Mouse (Mus musculus): Measurements from ENCODE around the gene Gm11437. TPM values are rescaled to one million over a fixed set of nuclear protein-coding genes. Genes with fewer than 3 reads are reported as not detected.

Gm11437 gene
- polyA plus RNA-seq (2012; ENCODE audit: insufficient read depth, insufficient read length, low replicate concordance, missing spikeins) = not detected in 2 replicates

DNA sequence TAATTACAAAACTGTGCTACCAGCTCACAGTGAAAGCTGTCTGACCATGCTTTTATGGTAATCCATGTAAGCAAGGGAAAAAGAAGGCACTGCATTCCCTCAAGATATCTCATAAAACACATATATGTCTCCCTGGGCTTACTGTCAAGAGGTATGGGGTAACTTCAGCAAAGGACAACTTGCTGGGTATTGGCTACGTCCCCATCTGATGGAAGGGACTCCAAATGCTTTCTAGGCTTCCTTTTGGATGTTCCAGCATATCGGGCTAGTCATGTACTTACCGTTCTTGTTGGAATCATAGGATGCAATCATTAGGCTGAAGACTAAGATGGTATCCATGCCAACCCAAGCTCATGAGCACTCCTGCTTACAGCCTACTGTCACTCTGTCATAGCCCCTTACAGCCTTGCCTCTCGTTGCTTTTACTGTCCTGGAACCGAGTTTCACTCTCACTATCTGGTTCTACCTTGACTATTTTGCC is at the start of gene Gm11437:
Gene Gm11437 (minus strand): TSS at position 431 of the 481 bp plus-strand sequence.
- Histone ChIP-seq H3K4me1 (ENCODE audit: control insufficient read depth, insufficient read depth, low read length) (peaks cover 3% of the 10 kb centered on the region; the same call in 1 of the 2 replicates), H3K27ac (ENCODE audit: insufficient read depth, low read depth, low read length) (no peak within 1 kb of the TSS), H3K4me3 (ENCODE audit: insufficient read depth, low read depth, low read length) (no peak within 1 kb of the TSS)
- TF ChIP-seq POLR2A (IDR thresholded peaks at IDR 0.05; ENCODE audit: insufficient read depth, low read depth, low read length) = no peak
- no peak for TF ChIP-seq CTCF (IDR thresholded peaks at IDR 0.05; ENCODE audit: insufficient read depth, low read depth, low read length)
- WGBS = 88% methylated on average over 5 of the region's 5 CpGs

DNA sequence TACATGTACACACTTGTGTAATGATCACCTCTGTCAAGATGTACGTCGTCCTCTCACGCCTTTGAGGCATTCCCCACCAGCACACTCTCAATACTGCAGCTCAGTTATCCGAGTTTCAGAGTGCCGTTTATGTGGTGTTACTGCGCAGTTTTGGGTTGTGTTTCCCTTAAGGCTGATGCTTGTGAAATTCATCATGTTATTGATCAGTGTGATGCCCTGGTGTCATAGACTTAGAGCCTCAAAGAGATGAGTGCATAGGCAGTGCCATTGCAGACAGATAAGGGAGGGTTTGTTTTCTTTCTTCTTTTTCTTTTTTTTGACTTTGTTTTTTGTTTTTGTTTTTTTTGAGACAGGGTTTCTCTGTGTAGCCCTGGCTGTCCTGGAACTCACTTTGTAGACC is 43.6 kb upstream of the Gm11437 start:
- no peak for TF ChIP-seq POLR2A (IDR thresholded peaks at IDR 0.05; ENCODE audit: insufficient read depth, low read depth, low read length)
- no peak for TF ChIP-seq CTCF (IDR thresholded peaks at IDR 0.05; ENCODE audit: insufficient read depth, low read depth, low read length)
- 96% methylated on average over 6 of the region's 6 CpGs for WGBS
- no peak overlapping the region for H3K4me3 ChIP-seq (ENCODE audit: insufficient read depth, low read depth, low read length)
- no peaks in the 10 kb centered on the region for H3K4me1 ChIP-seq (ENCODE audit: control insufficient read depth, insufficient read depth, low read length)
- H3K27ac ChIP-seq (ENCODE audit: insufficient read depth, low read depth, low read length) = no peak overlapping the region

- Histone ChIP-seq H3K4me1 (ENCODE audit: control insufficient read depth, insufficient read depth, low read length) (peaks cover under 1% of the 10 kb centered on the region; the same call in 1 of the 2 replicates), H3K4me3 (ENCODE audit: insufficient read depth, low read depth, low read length) (no peak overlapping the region), H3K27ac (ENCODE audit: insufficient read depth, low read depth, low read length) (no peak overlapping the region)
- TF ChIP-seq CTCF (IDR thresholded peaks at IDR 0.05; ENCODE audit: insufficient read depth, low read depth, low read length) = no peak
- TF ChIP-seq POLR2A (IDR thresholded peaks at IDR 0.05; ENCODE audit: insufficient read depth, low read depth, low read length) = no peak
- 64% methylated on average over 4 of the region's 4 CpGs for WGBS
These were observed 38.5 kb upstream of the Gm11437 start for GRCm38 (mm10) chr11:84205776-84206175.

GRCm38 (mm10) chr11:84197607-84198402 is 30.5 kb upstream of the Gm11437 start:
- Histone ChIP-seq H3K27ac (ENCODE audit: insufficient read depth, low read depth, low read length) (no peak overlapping the region), H3K4me1 (ENCODE audit: control insufficient read depth, insufficient read depth, low read length) (peaks cover 4% of the 10 kb centered on the region; the same call in 1 of the 2 replicates), H3K4me3 (ENCODE audit: insufficient read depth, low read depth, low read length) (no peak overlapping the region)
- TF ChIP-seq POLR2A (IDR thresholded peaks at IDR 0.05; ENCODE audit: insufficient read depth, low read depth, low read length) (no peak), CTCF (IDR thresholded peaks at IDR 0.05; ENCODE audit: insufficient read depth, low read depth, low read length) (no peak)
- 76% methylated on average over 3 of the region's 3 CpGs for WGBS

GRCm38 (mm10) chr11:84194751-84195150 is 27.5 kb upstream of the Gm11437 start:
- H3K4me3 ChIP-seq (ENCODE audit: insufficient read depth, low read depth, low read length) = no peak overlapping the region
- 74% methylated on average over 3 of the region's 3 CpGs for WGBS
- H3K27ac ChIP-seq (ENCODE audit: insufficient read depth, low read depth, low read length) = no peak overlapping the region
- H3K4me1 ChIP-seq (ENCODE audit: control insufficient read depth, insufficient read depth, low read length) = no peaks in the 10 kb centered on the region
- TF ChIP-seq CTCF (IDR thresholded peaks at IDR 0.05; ENCODE audit: insufficient read depth, low read depth, low read length) (no peak), POLR2A (IDR thresholded peaks at IDR 0.05; ENCODE audit: insufficient read depth, low read depth, low read length) (no peak)

DNA sequence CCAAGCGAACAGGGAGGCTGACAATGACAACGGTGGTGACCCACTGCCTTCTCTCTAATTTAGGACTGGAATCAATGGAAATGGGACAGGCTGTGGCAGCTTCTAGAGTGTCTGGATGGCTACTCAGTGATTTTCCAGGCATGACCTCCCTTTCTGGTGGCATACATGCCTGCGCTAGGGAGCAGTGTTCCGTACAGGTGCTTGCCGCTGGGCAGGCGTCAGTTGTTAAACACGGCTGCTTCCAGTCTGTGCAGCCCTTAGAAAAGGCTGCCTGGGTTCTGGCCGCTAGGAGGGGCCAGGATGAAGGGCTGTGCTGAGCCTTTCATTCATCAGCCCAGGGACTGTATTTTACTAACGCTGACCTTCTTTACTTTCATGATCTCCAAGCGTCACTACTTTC is 26.0 kb upstream of the Gm11437 start:
- WGBS = 62% methylated on average over 10 of the region's 10 CpGs
- Histone ChIP-seq H3K4me3 (ENCODE audit: insufficient read depth, low read depth, low read length) (no peak overlapping the region), H3K27ac (ENCODE audit: insufficient read depth, low read depth, low read length) (no peak overlapping the region), H3K4me1 (ENCODE audit: control insufficient read depth, insufficient read depth, low read length) (no peaks in the 10 kb centered on the region)
- TF ChIP-seq CTCF (IDR thresholded peaks at IDR 0.05; ENCODE audit: insufficient read depth, low read depth, low read length) (no peak), POLR2A (IDR thresholded peaks at IDR 0.05; ENCODE audit: insufficient read depth, low read depth, low read length) (no peak)

DNA sequence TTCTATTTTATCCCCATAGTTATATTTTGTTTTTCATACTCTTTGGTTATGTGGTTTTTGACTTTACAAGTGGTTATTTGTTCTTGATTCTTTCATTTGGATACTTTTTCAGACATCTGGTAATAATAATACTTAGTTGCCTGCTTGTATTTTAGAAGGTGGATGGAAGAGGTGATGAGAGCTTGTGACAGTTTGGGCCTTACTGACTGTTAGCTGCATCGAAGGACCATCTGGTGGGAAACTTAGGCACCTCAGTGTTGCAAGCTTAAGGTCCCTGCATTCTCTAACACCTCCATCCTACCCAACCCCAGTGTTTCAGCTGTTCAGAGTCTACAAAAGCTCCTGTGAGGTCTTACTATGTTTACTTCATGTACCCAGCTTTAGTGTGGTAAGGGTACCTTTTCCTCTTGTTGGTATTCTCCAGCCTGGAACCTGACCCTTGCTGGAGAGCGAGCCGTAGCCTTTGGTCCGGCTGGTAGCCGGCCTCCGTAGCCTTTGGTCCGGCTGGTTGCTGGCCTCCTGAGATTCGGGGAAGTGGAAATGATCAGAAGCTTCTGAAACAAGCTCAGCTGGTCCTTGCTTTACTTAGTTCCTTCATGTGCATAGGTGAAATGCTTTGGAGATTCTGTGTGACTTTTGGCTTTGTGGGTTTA is 23.4 kb upstream of the Gm11437 start:
- TF ChIP-seq POLR2A (IDR thresholded peaks at IDR 0.05; ENCODE audit: insufficient read depth, low read depth, low read length) = no peak
- no peak for TF ChIP-seq CTCF (IDR thresholded peaks at IDR 0.05; ENCODE audit: insufficient read depth, low read depth, low read length)
- H3K4me1 ChIP-seq (ENCODE audit: control insufficient read depth, insufficient read depth, low read length) = no peaks in the 10 kb centered on the region
- WGBS = 91% methylated on average over 8 of the region's 8 CpGs
- H3K27ac ChIP-seq (ENCODE audit: insufficient read depth, low read depth, low read length) = no peak overlapping the region
- H3K4me3 ChIP-seq (ENCODE audit: insufficient read depth, low read depth, low read length) = no peak overlapping the region

GRCm38 (mm10) chr11:84188530-84188929 is 21.3 kb upstream of the Gm11437 start:
- WGBS = 91% methylated on average over 3 of the region's 3 CpGs
- TF ChIP-seq CTCF (IDR thresholded peaks at IDR 0.05; ENCODE audit: insufficient read depth, low read depth, low read length) (no peak), POLR2A (IDR thresholded peaks at IDR 0.05; ENCODE audit: insufficient read depth, low read depth, low read length) (no peak)
- Histone ChIP-seq H3K4me1 (ENCODE audit: control insufficient read depth, insufficient read depth, low read length) (no peaks in the 10 kb centered on the region), H3K4me3 (ENCODE audit: insufficient read depth, low read depth, low read length) (no peak overlapping the region), H3K27ac (ENCODE audit: insufficient read depth, low read depth, low read length) (no peak overlapping the region)

DNA sequence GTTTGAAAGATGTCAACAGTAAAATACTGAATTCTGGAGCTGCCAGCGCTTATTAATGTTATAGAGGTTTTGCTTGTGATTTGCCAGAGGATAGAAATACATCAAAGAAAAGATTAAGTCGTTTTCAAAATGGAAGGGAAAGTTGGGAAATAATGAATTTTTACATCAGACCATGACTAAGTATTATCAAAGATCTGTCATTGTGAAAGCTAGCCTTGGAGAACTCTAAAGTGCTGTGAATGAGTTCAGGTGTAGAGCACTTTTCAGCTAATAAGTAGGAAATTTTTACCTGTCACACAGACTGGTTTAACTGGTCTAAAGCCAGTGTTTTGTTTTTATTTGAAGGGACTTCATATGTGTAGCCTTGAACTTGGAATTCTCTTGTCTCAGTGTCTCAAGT is 14.0 kb upstream of the Gm11437 start:
- 64% methylated on average over 2 of the region's 2 CpGs for WGBS
- no peak overlapping the region for H3K27ac ChIP-seq (ENCODE audit: insufficient read depth, low read depth, low read length)
- H3K4me3 ChIP-seq (ENCODE audit: insufficient read depth, low read depth, low read length) = no peak overlapping the region
- H3K4me1 ChIP-seq (ENCODE audit: control insufficient read depth, insufficient read depth, low read length) = no peaks in the 10 kb centered on the region
- TF ChIP-seq CTCF (IDR thresholded peaks at IDR 0.05; ENCODE audit: insufficient read depth, low read depth, low read length) = no peak
